Mouse (Mus musculus) kidney, adult 18-20 months (tissue): ENCODE results near the gene Gm20390.
A peak's percentile ranks its signal among the peaks of the same experiment; 100 is the strongest.

Source experiments
- DNase-seq: peaks from one replicate; pipeline ENCODE4 v3.0.0; 2021

Gm20390 gene

DNA sequence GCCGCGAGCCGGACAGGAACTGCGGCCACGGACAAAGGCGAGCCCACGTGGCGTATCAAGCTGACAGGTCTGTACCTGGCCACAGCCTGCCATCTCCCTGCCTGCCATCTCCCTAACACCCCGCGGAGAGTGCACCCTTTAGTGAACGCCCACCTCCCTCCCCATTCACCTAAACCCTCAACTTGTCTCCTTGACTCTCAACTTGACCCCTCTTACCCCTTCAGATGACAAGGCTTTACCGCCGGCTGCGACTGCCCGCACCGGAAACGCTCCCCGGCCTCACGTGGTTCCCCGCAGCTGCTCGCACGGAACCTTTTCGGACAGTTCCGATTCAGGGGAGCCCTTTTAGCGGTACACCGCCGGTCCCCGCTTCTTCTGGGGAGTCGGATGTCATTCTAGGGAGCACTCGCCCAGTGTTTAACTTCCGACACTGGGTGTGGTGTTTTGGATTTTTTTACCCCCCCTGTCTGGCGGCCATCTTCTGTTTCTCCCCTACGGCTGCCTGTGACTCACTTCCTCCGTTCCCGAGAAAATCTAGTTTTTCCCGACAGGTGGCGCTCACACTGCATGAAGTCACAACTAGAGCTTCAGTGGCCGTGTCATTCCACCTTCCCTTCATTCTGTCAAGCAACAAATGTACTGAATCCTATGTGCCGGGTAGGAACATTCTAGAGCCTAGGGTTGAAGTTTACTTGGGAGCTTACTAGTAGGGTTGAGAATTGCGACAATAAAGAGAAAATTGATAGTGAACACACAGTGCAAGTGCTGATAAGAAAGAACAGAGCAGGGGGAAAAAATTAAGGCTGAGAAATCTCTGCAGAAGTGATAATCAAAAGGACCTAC lies at the start of gene Gm20390, which contains the start of gene Nme1:
Gm20390 (minus strand) TSS at position 289 of the 843 bp plus-strand sequence.
Nme1 (minus strand) TSS at position 517 of the 843 bp plus-strand sequence.
- DNase-seq: peak; percentile 98

DNA sequence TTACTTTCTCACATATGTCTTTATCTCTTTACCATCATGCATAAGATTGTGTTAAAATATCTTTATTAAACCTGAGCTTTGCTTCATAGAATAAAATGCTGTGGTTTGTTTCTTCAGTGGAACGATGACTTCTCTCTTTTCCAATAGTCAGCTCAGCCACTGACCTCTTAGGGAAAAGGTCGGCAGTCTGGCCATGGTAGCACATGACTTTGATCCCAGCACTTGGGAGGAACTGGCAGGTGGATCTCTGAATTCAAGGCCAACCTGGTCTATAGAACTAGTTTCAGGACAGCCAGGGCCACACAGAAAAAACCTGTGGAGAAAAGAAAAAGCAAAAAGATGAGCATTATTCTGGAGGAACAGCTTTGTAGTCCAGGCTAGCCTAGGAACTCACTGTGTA lies 35.3 kb upstream of the Gm20390 start:
- DNase-seq: no peak

DNA sequence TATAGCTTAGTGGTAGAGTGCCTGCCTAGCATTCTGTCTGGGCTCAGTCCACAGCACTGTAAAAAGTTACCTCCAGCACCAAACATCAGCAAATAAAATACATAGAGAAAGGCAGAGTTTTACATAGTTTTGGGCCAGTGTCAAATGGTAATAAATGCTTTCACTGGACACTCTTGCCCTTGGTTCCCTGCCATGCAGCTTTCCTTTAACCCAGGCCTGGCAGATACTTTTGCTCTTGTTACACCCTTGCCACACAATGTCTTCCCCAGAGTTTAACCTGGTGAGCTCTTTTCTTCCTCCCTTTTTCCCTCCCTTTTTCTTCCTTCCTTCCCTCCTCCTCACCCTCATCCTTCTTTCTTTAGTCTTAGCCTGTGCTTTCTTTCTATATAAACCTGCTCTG lies 31.2 kb upstream of the Gm20390 start:
- no peak for DNase-seq

DNA sequence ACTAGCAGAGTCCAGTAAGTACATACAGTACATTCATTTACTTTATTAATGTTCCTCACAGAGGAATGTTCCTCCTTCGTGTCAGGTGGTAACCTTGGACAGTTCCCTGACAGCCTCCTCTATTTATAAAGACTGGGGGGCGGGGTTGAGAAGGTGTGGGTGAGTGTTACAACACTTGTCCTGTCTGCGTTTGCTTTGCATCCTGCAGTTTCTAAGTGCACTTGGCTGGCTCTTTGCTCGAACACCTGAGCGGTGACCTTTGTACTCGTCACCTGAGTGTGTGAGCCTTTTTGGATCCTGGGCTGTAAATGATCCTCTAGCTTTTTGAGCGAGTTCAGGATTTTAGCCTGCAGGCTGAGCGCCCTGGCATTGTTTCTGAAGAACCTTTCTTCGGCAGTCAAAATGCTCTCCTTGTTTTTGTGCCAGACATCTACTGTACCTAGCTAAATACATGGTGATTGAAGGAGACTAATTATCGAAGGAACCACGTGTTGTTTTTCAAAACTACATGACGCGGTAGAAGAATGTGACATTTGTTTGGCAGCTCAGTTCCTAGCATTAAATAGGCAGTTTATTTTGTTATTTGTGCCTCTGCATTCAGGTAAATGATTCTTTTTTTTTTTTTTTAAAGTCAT lies 29.2 kb upstream of the Gm20390 start:
- peak; percentile 87 for DNase-seq

DNA sequence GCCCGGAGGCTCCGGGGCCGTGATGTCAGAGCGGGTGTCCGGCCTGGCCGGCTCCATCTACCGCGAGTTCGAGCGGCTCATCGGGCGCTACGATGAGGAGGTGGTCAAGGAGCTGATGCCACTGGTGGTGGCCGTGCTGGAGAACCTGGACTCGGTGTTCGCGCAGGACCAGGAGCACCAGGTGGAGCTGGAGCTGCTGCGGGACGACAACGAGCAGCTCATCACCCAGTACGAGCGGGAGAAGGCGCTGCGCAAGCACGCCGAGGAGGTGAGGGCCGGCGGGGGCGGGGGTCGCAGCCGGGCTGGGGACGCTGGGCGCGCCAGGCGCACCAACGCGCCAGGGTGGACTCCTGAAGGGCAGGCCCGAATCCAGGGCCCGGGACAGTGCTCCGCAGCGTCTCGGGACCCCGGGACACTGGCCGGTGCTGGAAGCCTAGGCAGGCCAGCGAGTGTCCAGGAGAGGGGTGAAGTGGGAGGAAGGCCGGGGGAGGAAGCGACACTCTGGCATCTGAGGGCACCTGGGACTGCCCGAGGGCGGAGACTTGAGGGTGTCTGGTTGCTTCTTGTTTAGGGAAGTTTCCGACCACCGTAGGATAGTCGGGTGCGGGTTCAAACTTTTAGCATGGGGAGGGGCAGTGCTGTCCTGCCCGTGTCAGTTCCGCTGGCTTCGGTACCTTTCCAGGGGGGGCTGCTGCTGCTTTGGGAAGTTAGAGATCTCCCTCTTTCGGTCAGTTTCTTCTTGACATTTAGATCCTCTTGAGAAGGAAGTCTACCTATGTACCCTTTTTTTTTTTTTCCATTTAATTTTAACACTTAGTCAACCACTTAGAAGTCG lies 28.4 kb upstream of the Gm20390 start:
- peak; percentile 61 for DNase-seq

DNA sequence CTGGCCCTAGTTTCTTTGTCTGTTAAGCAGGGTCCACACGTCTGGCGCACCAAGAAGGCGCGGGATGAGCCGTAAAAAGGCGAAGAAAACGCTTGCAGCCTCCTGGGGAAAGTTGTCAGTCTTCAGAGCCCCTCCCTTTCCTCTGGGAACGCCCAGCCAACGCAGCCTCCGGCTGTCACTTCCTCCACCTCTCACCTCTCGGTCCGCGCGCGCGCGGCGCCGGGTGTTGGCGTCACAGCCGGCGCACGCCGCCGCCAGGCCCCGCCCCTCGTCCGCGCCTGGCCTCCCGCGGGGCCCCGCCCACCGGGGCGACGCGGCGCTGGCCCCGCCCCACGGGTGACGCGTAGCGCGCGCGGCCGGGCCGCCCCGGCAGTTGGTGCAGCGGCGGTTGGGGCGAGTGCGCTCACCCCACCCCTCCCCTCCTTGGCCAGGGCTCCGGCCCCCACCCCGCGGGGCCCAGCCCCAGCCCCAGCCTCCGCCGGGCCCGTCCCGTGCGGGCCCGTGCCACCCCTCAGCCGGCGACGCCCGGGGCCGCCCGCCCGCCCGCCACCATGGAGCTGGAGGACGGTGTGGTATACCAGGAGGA lies 27.7 kb upstream of the Gm20390 start, which contains the start of gene Spag9:
Spag9 (plus strand) TSS at position 372 of the 586 bp plus-strand sequence.
- DNase-seq: peak; percentile 91

DNA sequence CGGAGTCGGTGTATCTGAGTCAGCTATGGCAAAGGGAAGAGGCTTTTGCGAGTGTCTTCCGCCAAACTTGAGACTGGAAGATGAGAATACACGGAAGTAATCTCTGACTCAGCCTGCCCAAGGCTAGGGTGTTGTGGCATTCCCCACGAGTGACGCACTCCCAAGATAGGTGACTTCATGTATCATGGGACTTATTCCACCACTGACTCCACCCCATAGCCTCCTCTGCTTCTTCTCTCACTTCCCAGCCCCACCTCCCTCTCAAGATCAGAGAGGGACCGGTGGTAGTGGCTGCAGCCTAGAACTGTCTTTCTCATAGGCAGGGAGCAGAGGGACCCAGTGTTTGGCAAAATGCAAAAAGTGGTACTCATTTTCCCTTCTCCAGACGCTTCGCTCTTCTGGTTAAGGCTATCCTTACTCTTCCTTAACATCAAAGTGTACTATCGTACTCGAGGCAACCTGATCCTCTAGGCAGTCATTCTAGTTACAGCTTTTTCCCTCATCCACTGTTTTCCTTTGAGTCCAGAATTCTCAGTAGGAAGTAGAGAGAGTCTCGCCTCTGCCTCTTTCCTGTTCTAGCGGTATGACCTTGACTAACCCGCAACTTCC lies 27.1 kb upstream of the Gm20390 start:
- DNase-seq: peak; percentile 80

DNA sequence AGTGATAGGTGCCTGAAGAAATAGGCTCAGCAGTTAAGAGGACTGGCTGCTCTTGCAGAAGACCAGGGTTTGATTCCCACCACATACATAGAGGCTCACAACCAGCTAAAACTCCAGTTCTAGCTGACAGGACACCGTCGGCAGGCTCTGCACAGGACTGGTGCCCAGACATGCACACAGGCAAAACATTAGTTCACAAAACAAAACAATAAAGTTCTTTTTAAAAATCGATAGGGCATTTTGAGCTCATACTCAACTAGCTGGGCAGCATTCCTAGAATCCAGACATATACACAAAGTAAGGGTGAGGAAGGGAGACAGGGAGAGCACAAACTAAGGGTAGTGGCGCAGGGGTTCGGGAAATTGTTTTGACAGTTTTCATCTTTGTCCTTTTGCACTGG lies 26.4 kb upstream of the Gm20390 start:
- no peak for DNase-seq

DNA sequence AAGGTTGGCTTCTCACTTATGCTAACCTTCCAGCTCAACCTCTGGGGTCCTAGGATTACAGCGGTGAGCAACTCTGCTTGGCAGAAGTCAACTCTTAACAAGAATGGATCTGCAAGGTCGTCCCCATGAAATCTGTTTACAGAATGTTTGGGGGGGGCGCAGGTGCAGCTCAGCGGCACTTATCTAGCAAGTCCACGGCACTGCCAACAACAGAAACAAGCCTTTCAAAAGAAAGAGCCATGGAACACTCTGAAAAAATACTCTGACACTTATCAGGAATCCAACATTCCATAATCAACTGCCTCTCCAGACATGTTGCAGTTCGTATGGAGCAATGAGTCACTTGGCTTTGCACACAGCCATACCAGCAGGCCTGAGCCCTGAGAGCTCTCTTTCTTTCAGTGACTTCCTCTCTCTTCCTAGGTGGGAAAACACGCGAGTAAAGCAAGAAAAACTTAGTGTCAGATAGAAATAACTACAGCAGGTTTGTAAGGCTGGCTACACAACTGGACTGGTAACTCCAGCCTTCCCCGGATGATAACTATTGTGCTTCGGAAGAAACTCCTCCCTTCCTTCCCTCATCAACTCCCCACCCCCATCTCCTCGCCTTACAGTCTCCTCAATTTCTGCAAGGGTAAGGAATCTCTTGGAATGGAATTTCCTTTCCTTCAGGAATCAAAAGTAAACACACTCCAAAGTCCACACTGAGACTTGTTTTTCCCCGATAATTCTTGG lies 20.4 kb upstream of the Gm20390 start:
- peak; percentile 34 for DNase-seq

DNA sequence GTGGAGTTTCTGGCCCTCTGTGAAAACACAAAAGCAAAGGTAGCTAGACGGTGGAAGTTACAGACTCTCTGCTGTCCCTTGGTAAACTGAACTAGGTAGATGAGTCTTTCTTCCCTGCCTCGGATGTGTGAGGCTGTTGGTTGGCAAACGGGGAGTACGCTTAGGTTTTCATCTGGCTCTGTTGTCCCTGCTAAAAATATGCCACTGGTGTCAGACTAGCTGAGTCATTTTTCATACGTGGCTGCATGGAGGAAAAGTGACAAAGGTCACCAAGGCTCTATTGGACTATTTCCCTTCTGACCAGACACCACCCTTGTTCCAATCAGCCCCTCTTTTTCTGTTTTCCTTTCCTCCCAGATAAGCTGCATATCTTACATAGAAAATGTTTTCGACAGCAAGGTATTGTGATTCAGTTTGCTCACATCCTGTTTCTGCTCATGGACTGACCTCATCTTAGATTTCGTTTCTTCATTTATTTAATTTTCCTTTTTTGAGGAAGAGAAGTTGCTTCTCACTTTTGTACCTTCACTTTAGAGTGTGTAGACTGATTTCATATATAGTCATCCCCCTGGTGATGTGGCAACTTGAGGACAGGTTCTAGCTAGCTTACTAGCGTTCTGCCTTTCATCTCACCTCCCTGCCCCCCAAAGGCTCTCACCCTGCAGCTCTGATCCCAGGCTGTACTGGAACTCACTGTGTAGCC lies 19.7 kb upstream of the Gm20390 start:
- DNase-seq: peak; percentile 16

DNA sequence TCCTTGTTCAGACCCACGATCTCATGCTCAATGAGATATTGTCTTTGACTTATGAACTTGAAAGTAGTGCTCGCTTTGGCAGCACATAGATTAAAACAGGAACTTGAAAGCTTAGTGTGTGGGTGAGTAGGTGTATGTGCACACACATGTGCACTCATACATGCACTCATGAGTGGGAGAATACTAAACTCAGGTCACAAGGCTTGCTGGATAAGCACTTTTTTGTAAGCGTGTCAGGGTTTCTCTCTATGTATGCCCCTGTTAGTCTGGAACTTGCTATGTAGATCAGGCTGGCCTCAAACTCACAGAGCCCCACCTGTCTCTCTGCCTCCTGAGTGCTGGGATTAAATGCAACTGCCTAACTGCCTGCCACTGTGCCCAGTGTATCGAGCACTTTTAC lies 18.9 kb upstream of the Gm20390 start:
- no peak for DNase-seq

DNA sequence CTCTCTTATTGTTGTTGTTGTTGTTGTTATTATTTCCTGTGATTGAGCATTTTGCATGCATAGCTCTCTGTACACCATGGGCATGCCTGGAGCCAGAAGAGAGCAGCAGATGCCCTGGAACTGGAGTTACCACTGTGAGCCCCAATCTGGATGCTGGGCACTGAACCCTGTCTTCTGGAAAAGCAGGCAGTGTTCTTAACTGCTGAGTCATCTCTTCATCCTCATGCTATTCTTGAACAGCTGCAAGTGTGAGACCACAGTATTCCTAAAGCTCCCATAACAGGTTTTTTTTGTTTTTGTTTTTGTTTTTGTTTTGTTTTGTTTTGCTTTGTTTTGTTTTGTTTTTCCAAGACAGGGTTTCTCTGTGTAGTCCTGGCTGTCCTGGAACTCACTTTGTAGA lies 18.2 kb upstream of the Gm20390 start:
- DNase-seq: no peak

DNA sequence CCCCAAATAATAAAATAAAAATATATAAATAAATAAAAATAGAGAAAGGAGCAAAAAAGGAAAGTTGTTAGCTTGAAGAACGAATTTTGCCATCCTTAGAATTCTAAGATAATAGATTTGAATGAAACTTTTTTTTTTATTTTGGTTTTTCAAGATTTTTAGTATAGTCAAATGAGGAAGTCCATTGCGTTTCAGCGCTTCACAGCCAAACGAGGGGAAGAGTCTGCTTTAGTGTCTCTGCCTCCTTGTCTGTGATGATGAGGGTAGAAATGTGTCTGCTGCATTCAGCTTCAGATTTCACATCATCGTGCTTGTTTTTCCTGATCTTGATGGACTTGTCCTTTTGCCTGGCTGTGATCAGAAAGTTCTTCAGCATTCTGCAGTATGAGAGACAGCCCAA lies 17.2 kb upstream of the Gm20390 start:
- DNase-seq: no peak

DNA sequence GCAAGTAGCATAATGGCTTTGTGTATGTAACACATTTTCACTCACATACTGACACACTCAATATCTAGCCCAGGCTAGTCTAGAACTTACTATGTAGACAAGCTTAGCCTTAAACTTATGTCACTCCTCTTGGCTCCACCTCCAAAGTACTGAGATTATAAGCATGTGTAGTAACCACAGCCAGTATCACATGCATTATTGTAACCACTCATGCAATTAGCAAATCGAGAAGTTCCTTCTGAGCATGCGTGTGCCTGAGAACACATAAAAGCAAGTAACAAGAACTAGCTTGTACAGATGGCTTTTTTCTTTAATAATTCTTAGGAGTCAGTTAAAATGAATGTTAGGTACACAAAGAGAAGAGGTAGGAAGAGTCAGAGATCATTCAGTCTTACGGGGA lies 16.5 kb upstream of the Gm20390 start:
- DNase-seq: no peak

DNA sequence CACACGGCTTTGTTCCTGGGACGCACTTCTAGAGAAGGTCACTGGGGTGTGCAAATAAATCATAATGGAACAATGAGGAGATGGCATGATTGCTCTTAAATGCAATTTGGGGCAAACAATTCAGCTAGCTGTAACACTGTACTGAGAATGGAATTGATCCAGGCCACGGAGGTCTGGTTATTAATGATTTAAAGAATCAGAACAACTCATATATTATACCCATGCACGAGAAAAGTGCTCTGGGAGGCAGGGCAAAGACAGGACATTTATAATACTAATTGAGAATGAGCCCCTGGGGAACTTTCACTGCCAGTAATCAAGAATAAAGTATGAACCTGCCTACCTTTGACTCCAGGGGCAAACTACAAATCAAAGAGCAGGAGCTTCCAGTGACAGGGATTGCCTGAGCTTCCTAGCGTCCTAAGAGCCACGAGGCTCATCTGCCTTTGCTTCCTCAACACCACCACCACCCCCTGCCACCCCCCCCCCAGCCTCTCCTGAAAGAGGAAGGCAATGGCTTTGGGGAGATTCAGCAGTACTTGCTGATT lies 11.5 kb upstream of the Gm20390 start:
- no peak for DNase-seq

DNA sequence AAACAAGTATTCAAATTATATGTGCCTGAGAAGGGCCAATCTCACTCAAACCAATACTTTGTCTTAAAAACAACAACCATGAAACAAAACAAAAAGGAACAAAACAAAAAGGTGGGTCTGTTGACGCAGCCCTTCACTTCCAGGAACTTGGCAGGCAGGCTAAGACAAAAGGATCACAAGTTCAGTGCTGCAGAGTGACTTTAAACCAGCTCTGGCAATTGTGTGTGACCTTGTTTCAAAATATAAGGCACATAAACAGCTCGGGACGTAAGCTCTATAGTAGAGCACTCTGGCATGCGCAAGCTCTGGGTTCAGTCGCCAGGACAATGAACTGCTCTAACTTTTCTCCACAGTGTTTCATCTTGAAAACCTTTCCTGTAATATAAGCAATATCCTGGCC lies 4.9 kb upstream of the Gm20390 start:
- DNase-seq: no peak

DNA sequence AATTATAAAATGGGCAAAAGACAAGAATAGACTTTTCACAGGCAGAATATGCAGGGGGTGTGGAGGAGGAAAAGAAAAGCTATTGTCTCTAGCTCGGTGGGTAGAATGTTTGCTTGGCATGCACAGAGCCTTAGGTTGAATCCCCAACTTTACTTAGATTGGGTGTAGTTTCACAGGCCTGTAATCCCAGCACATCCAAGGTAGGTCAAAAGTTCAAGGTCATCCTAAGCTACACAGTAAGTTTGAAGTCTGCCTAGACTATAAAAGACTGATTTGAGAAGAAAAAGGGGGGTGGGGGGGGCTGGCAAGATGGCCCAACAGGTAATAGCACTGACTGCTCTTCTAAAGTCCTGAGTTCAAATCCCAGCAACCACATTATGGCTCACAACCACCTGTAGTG lies 1.7 kb upstream of the Gm20390 start:
- DNase-seq: no peak

DNA sequence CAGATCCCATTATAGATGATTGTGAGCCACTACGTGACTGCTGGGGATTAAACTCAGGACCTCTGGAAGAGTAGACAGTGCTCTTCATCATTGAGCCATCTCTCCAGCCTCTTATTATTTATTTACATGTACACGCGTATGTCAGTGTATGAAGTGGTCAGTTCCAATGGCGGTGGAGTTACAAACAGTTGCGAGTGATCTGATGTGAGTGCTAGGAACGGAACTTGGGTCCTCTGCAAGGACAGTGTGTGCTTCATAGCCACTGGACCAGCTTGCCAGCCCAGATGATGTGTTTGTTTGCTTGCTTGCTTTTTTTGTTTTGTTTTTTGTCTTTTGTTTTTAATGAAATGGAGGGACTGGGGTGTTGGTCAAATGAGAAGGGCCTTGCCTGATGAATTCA lies 1.1 kb upstream of the Gm20390 start:
- no peak for DNase-seq

DNA sequence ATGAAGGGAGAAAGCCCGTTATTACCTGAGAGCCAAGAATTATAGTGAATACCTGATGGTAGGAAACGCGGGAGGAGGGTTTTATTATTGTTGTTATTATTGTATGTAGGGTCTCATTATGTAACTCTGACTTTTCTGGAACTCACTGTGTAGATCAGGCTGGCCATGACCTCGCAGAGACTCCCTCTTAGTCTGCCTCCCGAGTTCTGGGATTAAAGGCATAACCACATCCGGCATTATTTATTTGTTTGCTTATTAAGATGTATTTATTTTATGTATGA lies 695 bp upstream of the Gm20390 start:
- no peak for DNase-seq

DNA sequence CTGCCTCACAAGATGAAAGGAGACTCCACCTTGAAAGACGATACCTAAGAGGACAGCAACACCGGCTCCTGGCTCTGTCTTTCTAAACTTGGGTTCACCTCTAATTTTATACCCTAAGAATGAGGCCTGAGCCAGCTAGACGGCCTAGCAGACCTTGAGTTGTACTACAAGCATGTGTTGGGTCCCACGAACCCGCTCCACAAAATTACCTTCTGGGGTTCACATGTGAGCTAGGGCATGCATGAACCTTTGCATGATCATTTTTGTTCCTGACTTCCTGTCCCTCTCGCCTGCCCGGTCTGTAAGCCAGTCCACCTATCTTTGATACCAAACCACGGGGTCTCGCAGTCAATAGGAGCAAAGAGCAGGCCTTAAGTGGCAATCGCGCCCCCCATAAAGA lies 712 bp downstream of the Gm20390 start:
- DNase-seq: no peak

DNA sequence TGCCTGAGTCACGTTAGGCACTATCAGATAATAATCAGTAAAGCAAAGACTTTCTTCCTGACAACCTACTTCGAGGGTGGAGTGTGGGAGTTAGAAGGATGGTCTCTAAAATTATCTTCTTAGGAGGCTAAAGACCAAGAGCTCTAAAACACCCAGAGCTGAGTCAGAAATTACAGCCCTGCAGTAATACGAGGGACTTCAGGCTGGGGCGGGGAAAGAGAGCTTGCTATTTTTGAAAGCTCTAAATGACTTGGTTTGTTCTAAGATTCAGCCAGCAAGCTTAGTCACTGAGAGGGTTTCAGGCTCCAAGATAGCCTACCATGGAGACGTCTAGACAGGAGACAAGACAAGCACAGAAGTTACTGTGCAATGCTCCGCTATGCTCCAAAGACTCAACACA lies 2.7 kb downstream of the Gm20390 start:
- no peak for DNase-seq
